Mouse (Mus musculus) MEL-GATA-1-ER (cell line): ENCODE results near the gene Ccdc74a.

Experiments used
- DNase-seq: peaks from one replicate; pipeline ENCODE4 v3.0.0-alpha.2; 2012; ENCODE audit warnings: low read depth; ENCODE audit errors: extremely low read depth

Gene Ccdc74a

GRCm38 (mm10) chr16:17641301-17641700 is 5.0 kb upstream of the Ccdc74a start:
- no peak for DNase-seq

DNA sequence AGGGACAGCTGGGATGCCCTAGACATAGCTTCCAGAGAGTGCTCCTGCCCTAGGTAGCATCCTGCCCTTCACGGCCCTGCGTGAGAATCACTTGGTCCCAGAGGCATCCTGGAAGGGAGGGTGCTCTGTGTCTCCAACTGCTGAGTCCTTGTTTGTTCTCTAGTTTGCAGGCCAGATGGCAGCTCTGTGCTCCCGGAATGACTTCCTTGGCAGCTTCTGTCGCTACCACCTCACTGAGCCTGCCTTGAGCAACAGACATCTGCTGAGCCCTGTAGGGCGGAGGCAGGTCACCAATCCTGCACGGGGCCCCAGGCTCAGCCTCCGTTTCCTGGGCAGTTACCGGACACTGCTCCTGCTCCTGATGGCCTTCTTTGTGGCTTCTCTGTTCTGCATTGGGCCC is 4.0 kb upstream of the Ccdc74a start:
- DNase-seq: no peak

DNA sequence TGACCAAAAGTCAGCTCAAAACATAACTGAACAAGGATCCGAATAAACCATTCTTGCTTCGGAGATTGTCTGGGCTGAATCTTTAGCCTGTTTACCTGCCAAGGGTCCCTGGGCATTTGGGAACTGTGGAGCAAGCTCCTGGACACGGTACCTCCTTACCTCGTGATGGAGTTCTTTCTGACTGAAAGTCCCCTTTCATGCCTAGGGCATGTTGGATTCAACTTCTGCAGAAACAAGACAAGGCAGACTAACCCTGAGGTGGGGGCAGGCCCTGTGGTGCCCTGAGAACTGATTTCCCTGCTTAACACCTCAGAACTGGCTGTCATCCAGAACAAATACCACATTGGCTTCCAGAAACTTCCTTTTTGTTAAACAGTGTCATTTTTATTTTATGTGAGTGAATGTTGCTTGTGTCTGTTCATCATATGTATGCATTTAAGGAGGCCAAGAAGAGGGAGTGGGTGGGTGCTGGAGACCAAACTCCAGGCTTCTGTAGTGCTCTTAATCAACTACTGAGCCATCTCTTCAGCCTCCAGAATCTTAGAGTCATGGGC is 2.8 kb upstream of the Ccdc74a start:
- DNase-seq: no peak

GRCm38 (mm10) chr16:17647156-17647555 is 886 bp downstream of the Ccdc74a start:
- no peak for DNase-seq

GRCm38 (mm10) chr16:17647566-17648340 is 1.5 kb downstream of the Ccdc74a start:
- no peak for DNase-seq

- no peak for DNase-seq
Measured at GRCm38 (mm10) chr16:17649925-17650605, 3.8 kb downstream of the Ccdc74a start.

DNA sequence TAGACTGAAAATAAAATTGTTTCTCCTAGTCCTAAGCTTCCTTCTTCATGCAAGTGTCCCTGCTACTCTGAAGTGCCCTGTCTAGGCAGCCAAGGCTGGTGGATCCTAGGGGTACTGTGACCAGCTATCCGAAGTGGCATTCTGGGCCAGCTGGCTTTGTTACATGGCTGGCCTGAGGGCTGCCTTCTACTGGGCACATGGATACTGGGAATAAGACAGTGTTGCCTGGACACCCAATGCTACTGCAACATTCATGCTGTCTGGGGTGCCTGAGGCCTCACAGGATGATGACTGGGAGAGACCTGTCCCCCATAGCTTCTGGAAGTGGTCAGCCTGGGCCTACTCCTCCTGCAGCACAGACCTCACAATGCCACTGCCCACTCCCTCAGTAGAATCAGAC is 4.4 kb downstream of the Ccdc74a start:
- no peak for DNase-seq

GRCm38 (mm10) chr16:17652607-17653006 is 6.3 kb downstream of the Ccdc74a start:
- no peak for DNase-seq

GRCm38 (mm10) chr16:17653601-17654000 is 7.3 kb downstream of the Ccdc74a start:
- no peak for DNase-seq

- DNase-seq: no peak
Measured at GRCm38 (mm10) chr16:17654188-17654795, 8.0 kb downstream of the Ccdc74a start.

DNA sequence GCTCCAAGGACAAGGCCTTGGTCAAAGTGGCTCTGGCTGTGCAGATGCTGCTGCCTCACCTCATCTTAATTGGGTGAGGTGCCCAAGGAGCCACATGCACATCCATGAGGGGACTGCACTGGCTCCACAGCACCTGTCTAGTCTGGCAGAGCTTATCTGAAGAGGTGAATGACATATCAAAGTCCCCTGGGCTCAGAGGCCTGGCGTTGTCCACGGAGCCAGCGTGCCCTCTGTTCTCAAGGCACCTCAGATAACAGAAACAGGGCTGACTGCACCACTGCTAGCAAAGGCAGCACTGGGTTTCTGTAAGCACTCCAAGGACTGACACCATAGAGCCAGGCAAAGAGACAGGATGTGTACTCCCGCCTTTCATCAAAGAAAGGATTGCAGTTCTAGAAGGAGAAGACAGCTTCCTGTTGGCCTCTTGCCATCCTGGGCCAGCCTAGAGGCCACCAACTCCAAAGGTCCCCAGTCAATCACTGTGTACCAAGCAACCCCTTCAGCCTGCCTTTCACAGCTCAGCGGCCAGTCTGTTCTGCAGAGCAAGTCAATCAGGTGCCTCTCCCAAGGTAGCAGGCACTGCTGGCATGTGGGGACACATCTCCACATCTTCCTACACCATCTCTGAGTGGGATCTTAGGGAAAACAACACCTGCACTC is 10.1 kb downstream of the Ccdc74a start:
- no peak for DNase-seq

DNA sequence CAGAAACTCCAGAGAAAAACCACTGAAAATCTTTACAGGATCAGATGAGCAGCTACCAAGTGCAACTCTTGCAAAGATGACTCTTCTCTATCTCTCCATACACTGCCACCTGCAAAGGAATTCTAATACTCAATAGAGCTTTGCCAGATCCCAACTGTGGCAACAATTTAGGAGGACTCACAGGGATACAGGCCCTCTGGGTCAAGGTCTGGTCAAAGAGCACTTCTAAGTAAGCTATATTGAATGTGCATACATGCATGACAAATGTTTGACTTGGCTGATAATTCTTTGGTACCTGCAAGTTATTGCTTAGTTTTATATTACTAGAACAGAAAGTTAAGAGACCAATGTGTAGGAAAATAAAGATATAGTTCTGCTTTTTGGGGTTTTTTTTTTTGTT is 19.3 kb downstream of the Ccdc74a start:
- no peak for DNase-seq

DNA sequence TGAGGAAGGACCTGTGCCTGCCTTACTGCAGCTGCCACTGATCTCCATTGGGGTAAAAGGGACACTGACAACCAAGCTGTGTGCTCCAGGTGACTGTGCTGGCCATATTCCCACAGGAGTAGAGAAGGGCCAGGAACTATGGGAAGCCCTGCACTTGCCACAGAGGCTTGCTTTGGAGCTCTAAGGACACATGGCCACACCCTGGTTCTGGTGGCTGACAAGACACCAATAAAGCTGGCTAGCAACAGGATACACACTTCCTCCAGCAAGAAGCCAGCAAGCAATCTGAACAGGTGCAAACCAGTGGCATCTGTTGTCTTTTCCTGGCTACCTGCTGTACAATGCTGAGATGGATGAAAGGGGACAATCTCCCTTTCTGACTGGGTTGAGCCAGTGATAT is 23.6 kb downstream of the Ccdc74a start:
- no peak for DNase-seq

- no peak for DNase-seq
Measured at GRCm38 (mm10) chr16:17694860-17695259, 48.6 kb downstream of the Ccdc74a start.
